Mouse (Mus musculus): ENCODE results near the gene Fastk.
"Not testable (repeated sequence)": the region's sequence is repeated elsewhere in the genome, so short reads cannot be mapped to it uniquely, and the experiment has no call there.

Fastk gene

DNA sequence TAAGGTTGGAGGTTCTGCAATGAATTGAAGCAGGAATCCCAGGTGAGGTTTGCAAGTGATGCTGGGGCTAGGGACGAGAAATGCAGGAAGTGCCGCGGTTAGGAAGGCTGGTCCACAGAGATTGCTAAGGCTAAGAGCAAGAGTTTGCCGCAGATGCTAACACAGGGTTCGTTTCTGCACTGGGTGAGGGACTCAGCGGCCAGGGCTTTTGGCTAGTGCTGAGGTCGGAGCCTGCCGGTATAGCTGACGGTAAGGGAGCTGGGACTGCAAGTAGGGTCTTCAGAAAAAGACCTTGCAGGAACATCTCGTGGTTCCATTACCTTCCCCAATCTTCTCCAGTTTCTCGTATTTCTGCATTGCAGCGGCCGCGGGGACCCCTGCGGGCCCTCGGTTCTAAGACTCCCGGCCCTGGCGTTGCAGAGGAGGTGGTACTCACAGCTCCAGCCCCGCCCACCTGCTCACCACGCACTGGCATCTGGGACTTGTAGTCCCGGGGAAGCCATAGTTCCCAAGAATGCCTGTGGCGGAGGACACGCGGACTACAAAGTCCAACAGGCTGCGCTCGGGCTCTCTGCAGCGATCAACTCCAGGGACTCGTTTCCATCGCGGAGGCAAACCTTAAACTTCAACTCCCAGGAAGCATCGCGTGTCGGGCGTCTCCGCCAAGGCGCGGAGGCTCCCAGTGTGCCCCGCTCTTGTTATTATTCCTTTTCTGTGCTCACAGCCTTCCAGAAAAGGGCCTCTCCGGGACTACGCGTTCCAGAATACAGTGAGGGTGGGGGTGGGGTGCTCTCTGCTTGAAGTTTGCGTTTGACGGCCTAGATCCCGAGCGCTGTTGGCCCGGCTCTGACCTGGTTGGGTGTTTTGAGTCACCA, 21.7 kb downstream of the Fastk start, which contains the start of the genes Cdk5 and Slc4a2:
TSS of gene Cdk5 (minus strand) at position 402 of the 875 bp plus-strand sequence.
TSS of gene Slc4a2 (plus strand) at position 709 of the 875 bp plus-strand sequence.
- DNase-seq (ENCODE audit: low read depth), result peak; percentile 98

GRCm38 (mm10) chr5:24420381-24420780, 24.7 kb downstream of the Fastk start:
- DNase-seq (ENCODE audit: low read depth), result no peak

- DNase-seq (ENCODE audit: low read depth), result no peak
Observed at GRCm38 (mm10) chr5:24417587-24417986, 27.5 kb downstream of the Fastk start.

DNA sequence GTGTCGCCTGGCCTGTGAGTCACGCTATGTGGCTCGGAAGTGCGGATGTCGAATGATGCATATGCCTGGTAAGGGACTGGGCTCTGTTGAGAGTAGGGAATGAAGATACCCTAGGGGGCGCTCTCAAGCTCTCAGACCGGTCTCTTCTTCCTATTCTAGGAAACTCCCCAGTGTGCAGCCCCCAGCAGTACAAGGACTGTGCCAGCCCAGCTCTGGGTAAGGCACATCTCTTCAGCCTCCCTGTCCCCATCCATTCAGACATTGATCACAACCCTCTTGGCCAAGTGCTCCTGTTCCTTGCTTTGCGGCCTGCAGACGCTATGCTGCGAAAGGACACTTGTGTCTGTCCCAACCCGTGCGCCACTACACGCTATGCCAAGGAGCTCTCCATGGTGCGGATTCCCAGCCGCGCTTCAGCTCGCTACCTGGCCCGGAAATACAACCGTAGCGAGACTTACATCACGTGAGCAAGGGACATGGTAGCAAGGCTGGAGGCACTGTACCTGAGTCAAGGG, 28.8 kb downstream of the Fastk start:
- peak; percentile 87 for DNase-seq (ENCODE audit: low read depth)

DNA sequence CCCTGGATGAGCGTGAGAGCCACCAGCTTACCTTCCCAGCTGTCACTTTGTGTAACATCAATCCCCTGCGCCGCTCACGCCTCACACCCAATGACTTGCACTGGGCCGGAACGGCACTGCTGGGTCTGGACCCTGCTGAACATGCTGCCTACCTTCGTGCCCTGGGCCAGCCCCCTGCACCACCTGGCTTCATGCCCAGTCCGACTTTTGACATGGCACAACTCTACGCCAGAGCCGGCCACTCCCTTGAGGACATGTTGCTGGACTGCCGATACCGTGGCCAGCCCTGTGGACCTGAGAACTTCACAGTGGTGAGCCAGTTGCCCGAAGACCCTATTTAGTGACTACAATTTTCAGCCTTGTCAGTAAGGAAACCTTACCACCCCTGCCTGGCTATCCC, 31.1 kb downstream of the Fastk start:
- no peak for DNase-seq (ENCODE audit: low read depth)

- no peak for DNase-seq (ENCODE audit: low read depth)
Observed at GRCm38 (mm10) chr5:24413042-24413693, 31.9 kb downstream of the Fastk start, which contains the start of gene Asic3. Gene Asic3 (plus strand): TSS chr5:24413392.

GRCm38 (mm10) chr5:24412063-24412462, 33.0 kb downstream of the Fastk start:
- no peak for DNase-seq (ENCODE audit: low read depth)

DNA sequence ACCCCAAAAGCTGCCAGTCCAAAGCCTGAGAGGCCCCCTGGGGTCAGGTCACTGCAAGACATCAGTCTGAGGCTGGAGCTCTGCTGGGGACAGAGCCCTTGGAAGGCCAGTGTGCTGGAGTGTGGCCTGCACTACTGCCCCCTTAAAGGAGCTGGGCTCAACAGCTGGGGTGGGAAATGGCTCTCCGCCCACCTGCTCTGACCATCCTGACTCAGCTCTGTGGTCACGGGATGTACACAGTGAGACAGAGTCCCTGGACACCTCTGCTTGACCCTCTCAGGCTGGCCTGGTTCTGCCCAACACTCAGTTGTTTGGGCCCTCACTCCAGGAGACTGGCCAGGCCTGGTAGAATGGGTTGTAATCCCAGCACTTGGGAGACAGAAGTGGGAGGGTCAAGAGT, 35.6 kb downstream of the Fastk start:
- no peak for DNase-seq (ENCODE audit: low read depth)

GRCm38 (mm10) chr5:24408651-24409050, 36.4 kb downstream of the Fastk start:
- no peak for DNase-seq (ENCODE audit: low read depth)

GRCm38 (mm10) chr5:24405389-24405876, 39.7 kb downstream of the Fastk start:
- no peak for DNase-seq (ENCODE audit: low read depth)

DNA sequence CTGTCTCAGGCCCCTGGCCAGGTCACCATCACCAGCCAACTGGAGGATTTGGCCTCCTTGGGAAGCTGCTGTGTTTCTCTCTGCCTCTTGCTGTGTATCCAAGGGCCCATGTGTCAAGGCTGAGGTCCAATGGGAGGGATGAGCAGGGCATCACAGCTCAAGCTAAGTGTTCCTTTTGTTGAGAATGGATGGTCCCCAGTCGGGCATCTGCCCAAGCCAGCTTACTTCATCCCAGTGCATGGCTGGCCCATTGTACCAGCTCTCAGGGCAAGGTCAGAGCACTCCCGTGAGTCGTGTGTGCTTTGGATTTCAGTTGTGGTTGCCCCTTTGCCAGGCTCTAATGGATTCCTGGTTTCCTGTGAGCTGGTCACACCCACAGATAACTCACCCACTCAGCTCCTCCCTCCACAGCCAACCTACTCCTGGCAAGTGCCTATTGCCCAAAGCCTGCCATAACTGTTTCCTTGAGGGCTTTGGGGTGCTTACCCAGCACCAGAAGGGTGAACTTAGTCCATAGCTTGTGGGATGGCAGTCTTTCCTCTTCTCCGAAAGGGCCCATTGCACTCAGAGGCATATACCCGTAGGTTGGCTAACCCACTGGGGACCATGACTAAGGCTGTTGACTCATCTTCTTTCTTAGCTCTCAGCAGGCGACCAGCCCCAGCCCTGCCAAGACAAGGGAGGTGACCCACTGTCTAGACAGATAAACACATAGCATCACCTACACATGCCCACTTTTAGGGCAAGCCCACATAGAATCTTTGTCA, 40.3 kb downstream of the Fastk start:
- DNase-seq (ENCODE audit: low read depth), result no peak

DNA sequence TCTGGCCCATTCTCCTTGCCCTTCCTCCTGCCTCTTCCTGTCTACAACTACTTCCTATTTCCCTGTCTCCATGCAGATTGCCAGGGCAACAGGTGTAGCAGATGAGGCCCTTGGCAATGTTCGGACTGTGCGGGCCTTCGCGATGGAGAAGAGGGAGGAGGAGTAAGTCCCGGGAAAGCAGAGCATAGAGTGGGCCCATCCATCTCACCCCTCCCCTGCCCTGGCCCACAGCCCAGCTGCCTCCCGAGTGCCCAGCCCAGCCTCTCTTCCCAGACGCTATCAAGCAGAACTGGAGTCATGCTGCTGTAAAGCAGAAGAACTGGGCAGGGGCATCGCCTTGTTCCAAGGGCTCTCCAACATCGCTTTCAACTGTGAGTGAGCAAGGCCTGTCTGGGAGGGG, 43.1 kb downstream of the Fastk start:
- DNase-seq (ENCODE audit: low read depth), result no peak

DNA sequence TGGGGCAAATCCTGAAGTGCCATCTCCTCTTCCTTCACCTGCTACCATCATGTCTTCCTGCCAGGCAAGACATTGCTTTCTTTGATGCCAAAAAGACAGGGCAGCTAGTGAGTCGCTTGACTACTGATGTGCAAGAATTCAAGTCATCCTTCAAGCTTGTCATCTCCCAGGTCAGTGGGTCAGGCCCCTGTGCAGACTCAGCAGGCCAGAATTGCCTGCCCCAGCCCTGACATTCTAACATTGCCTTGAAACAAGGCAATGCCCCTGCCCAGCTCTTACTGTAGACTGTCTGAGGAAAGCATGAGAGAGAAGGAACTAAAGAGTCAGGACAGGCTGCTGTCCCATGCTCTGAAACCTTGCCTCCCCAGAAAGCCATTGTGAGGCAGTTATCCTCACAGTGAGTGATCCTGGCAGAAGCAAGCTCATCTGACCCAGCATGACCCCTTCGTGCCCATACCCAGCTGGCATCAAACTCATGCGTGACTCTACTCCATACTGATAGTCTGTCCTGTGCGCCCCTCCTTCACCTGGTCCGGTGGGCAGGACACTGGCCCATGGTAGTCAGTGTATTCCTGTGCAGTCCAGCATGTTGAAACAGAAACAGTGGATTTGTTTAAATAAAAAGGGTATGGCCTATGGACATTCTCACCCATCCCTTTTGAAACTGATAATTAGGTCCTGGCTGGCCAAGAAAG, 44.0 kb downstream of the Fastk start:
- no peak for DNase-seq (ENCODE audit: low read depth)

- no peak for DNase-seq (ENCODE audit: low read depth)
Observed at GRCm38 (mm10) chr5:24400362-24400761, 44.7 kb downstream of the Fastk start.

DNA sequence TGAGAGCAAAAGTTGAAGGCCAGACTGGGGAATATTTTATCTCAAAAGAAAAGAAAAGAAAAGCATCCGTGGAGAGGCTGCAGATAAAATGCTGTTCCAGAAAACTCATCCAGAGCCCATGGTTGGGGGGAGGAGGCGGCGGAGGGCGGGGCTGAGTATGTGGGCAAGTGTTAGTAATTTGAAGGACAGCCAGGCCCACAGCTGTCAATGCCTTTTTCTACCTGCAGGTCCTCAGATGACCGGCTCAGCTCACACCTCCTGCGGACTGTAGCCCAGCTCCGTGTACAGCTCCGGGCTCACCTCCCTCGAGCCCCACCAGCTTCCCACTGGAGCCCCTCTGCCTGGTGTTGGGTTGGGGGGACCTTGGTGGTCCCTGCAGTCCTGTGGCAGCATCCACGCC, 45.4 kb downstream of the Fastk start:
- no peak for DNase-seq (ENCODE audit: low read depth)

DNA sequence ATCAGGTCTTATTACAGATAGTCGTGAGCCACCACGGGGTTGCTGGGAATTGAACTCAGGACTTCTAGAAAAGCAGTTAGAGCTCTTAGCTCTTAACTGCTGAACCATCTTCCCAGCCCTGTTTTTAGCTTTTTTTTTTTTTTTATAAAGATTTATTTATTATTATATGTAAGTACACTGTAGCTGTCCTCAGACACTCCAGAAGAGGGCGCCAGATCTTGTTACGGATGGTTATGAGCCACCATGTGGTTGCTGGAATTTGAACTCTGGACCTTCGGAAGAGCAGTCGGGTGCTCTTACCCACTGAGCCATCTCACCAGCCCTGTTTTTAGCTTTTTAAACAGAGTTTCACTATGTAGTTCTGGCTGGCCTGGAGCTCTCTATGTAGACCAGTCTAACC, 48.8 kb downstream of the Fastk start:
- not testable (repeated sequence) for DNase-seq (ENCODE audit: low read depth)

GRCm38 (mm10) chr5:24394165-24394894, 50.8 kb downstream of the Fastk start:
- DNase-seq (ENCODE audit: low read depth), result peak; percentile 95

DNA sequence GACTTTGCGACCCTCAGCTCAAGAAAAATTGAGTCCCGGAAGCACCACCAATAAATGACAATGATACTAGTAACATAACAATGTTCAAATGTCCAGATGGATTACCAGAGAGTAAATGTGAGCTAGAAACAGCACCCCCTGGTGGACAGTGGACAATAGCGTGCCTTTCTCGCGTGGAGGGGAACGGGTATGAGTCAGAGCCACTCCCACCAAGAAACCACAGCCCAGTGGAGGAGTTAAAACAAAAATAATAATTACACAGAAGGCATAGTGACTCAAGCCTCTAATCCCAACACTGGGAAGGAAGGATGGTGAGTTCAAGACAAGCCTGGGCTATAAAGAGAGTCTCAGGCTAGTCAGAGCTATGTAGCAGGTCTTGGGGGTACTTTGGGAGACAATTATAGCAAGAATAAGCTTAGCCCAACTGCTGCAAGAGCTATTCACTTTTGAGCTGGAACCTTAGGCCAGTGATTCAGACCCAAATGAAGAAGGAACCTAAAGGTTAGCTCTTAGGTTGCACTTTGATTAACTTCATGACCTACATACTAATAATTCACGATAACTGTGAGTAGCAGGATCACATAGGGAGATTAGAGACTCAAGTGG, 51.6 kb downstream of the Fastk start, which contains the start of gene Abcb8:
TSS of gene Abcb8 (plus strand) at position 272 of the 606 bp plus-strand sequence.
- DNase-seq (ENCODE audit: low read depth), result peak; percentile 94

DNA sequence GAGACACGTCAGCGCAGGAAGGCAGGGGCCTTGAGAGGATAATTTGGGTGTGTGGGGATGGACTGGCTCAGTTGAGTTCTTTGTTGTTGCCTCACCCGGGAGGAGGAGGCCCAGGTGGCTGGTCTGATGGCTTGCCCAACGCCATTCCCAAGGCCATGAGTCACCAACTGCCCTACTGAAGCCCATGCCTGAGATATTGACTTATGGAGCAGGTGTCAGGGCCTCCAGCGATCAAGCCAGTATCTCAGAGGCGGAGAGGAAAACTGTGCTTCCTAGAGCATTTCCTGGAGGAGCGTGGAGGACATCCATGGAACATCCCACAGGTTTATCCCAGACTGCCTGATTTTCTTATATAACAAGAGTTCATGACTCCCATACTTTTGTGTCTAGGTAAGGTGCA, 52.4 kb downstream of the Fastk start:
- peak; percentile 28 for DNase-seq (ENCODE audit: low read depth)

- DNase-seq (ENCODE audit: low read depth), result no peak
Observed at GRCm38 (mm10) chr5:24391864-24392263, 53.2 kb downstream of the Fastk start, which contains the start of gene Atg9b. Gene Atg9b (minus strand): TSS chr5:24392143.

Measured in naive thymus-derived CD4-positive, alpha-beta T cell, adult 2 months (primary cell).